Mouse (Mus musculus): Measurements from ENCODE around the gene Hbs1l. TPM values are rescaled to one million over a fixed set of nuclear protein-coding genes. Genes with fewer than 3 reads are reported as not detected.

Hbs1l gene
- total and polyA plus RNA-seq, 3 experiments: 103 to 115 TPM; not detected in 1

- TF ChIP-seq GATA1 (IDR thresholded peaks at IDR 0.05; ENCODE audit: low read depth, low read length): no peak
- TF ChIP-seq MXI1 (IDR thresholded peaks at IDR 0.05; ENCODE audit: low read depth, low read length): no peak
- peak; percentile 79; the same call in 1 of the 2 replicates for TF ChIP-seq BHLHE40 (IDR thresholded peaks at IDR 0.05; ENCODE audit: borderline replicate concordance, low read depth, low read length)
- TF ChIP-seq MAFK (IDR thresholded peaks at IDR 0.05; ENCODE audit: borderline replicate concordance, low read depth, low read length): no peak
- Histone ChIP-seq H3K9ac (ENCODE audit: control insufficient read depth, low read depth, low read length, poor library complexity, severe bottlenecking) (no peak overlapping the region), H3K36me3 (ENCODE audit: control insufficient read depth in 1 of 2, insufficient read depth in 2 of 2, low read length in 2 of 2) (peaks cover 0 to 50% of the 10 kb centered on the region in 2 experiments; a peak in 2 of 4 replicates), H3K79me2 (ENCODE audit: control insufficient read depth, insufficient read depth, low read length, poor library complexity) (no peaks in the 10 kb centered on the region), H3K27me3 (ENCODE audit: control insufficient read depth in 1 of 2, insufficient read depth in 2 of 2, low read length in 2 of 2) (no peaks in the 10 kb centered on the region), H3K9me3 (replicated peaks; ENCODE audit: insufficient read depth, low read length) (no peaks in the 10 kb centered on the region), H3K27ac (ENCODE audit: control insufficient read depth, low read depth, low read length) (peak overlapping the region; percentile 2), H3K4me1 (ENCODE audit: control insufficient read depth in 1 of 2, insufficient read depth in 2 of 2, low read length in 2 of 2) (peaks cover 37 to 42% of the 10 kb centered on the region in 2 experiments), H3K4me3 (ENCODE audit: control insufficient read depth in 1 of 2, insufficient read depth in 1 of 2, low read depth in 2 of 2, low read length in 2 of 2) (no peak overlapping the region)
- DNase-seq (ENCODE audit: low read depth, low spot score): peak; percentile 21
Observed at GRCm38 (mm10) chr10:21271785-21272184, 24.0 kb upstream of the Hbs1l start.

- no peak for DNase-seq (ENCODE audit: low read depth, low spot score)
- H3K4me3 ChIP-seq (ENCODE audit: control insufficient read depth in 1 of 2, insufficient read depth in 1 of 2, low read depth in 2 of 2, low read length in 2 of 2): no peak overlapping the region
- no peak overlapping the region for H3K27ac ChIP-seq (ENCODE audit: control insufficient read depth, low read depth, low read length)
- TF ChIP-seq USF1 (IDR thresholded peaks at IDR 0.05; ENCODE audit: low read depth, low read length) (no peak), RAD21 (IDR thresholded peaks at IDR 0.05; ENCODE audit: low read depth, low read length) (peak; percentile 11; the same call in 1 of the 2 replicates)
- H3K9ac ChIP-seq (ENCODE audit: control insufficient read depth, low read depth, low read length, poor library complexity, severe bottlenecking): no peak overlapping the region
- H3K79me2 ChIP-seq (ENCODE audit: control insufficient read depth, insufficient read depth, low read length, poor library complexity): no peaks in the 10 kb centered on the region
- no peaks in the 10 kb centered on the region for H3K27me3 ChIP-seq (ENCODE audit: control insufficient read depth in 1 of 2, insufficient read depth in 2 of 2, low read length in 2 of 2)
- no peaks in the 10 kb centered on the region for H3K9me3 ChIP-seq (replicated peaks; ENCODE audit: insufficient read depth, low read length)
- H3K36me3 ChIP-seq (ENCODE audit: control insufficient read depth in 1 of 2, insufficient read depth in 2 of 2, low read length in 2 of 2): no peaks in the 10 kb centered on the region
- H3K4me1 ChIP-seq (ENCODE audit: control insufficient read depth in 1 of 2, insufficient read depth in 2 of 2, low read length in 2 of 2): no peaks in the 10 kb centered on the region; a peak in 1 of 4 replicates
Observed at GRCm38 (mm10) chr10:21287243-21288127, 8.3 kb upstream of the Hbs1l start.

GRCm38 (mm10) chr10:21291228-21291627 lies 4.6 kb upstream of the Hbs1l start:
- peaks cover 0 to 7% of the 10 kb centered on the region in 2 experiments; a peak in 2 of 4 replicates for H3K36me3 ChIP-seq (ENCODE audit: control insufficient read depth in 1 of 2, insufficient read depth in 2 of 2, low read length in 2 of 2)
- H3K9ac ChIP-seq (ENCODE audit: control insufficient read depth, low read depth, low read length, poor library complexity, severe bottlenecking): no peak overlapping the region
- peaks cover 3% of the 10 kb centered on the region for H3K79me2 ChIP-seq (ENCODE audit: control insufficient read depth, insufficient read depth, low read length, poor library complexity)
- DNase-seq (ENCODE audit: low read depth, low spot score): no peak
- TF ChIP-seq POLR2AphosphoS2 (IDR thresholded peaks at IDR 0.05; ENCODE audit: low read length) (no peak), ZMIZ1 (IDR thresholded peaks at IDR 0.05; ENCODE audit: low read depth, low read length) (no peak), MXI1 (IDR thresholded peaks at IDR 0.05; ENCODE audit: low read depth, low read length) (no peak), MAFK (IDR thresholded peaks at IDR 0.05; ENCODE audit: borderline replicate concordance, low read depth, low read length) (no peak), ELF1 (IDR thresholded peaks at IDR 0.05; ENCODE audit: low read depth, low read length) (no peak), ZC3H11A (IDR thresholded peaks at IDR 0.05; ENCODE audit: low read depth, low read length) (no peak), ZKSCAN1 (IDR thresholded peaks at IDR 0.05; ENCODE audit: low read depth, low read length) (no peak)
- H3K4me3 ChIP-seq (ENCODE audit: control insufficient read depth in 1 of 2, insufficient read depth in 1 of 2, low read depth in 2 of 2, low read length in 2 of 2): no peak overlapping the region
- H3K4me1 ChIP-seq (ENCODE audit: control insufficient read depth in 1 of 2, insufficient read depth in 2 of 2, low read length in 2 of 2): peaks cover 0 to 6% of the 10 kb centered on the region in 2 experiments; a peak in 3 of 4 replicates
- H3K9me3 ChIP-seq (replicated peaks; ENCODE audit: insufficient read depth, low read length): no peaks in the 10 kb centered on the region
- H3K27ac ChIP-seq (ENCODE audit: control insufficient read depth, low read depth, low read length): no peak overlapping the region
- no peaks in the 10 kb centered on the region for H3K27me3 ChIP-seq (ENCODE audit: control insufficient read depth in 1 of 2, insufficient read depth in 2 of 2, low read length in 2 of 2)

All from MEL (cell line).